Mouse (Mus musculus) hindbrain, embryonic 11.5 days (tissue): ENCODE data around the gene Zfp740. TPM values are rescaled to one million over a fixed set of nuclear protein-coding genes. Genes with fewer than 3 reads are reported as not detected.

Experiments
- ATAC-seq: fragments of 200-750 bp; cut with Nextera tagmentation; 2 replicates; pipeline ENCODE4 v1.8.0; 2017; ENCODE audit warnings: mild to moderate bottlenecking, moderate TSS enrichment, moderate library complexity; ENCODE audit not compliant: low FRiP score
- DNase-seq: peaks from one replicate; pipeline ENCODE4 v3.0.0-alpha.2; 2015; ENCODE audit warnings: low spot score
- H3K27ac ChIP-seq: fragments of 300-500 bp; sonication (generic); 2 replicates; pipeline ENCODE4 v1.5.1; 2014; ENCODE audit warnings: mild to moderate bottlenecking, low read depth, low read length
- H3K27me3 ChIP-seq: fragments of 300-500 bp; sonication (generic); 2 replicates; pipeline ENCODE4 v1.6.1; 2014; ENCODE audit warnings: mild to moderate bottlenecking, low read length, moderate library complexity, mixed read lengths; ENCODE audit not compliant: control insufficient read depth, insufficient read depth
- H3K36me3 ChIP-seq: fragments of 300-500 bp; sonication (generic); 2 replicates; pipeline ENCODE4 v1.6.1; 2014; ENCODE audit warnings: mild to moderate bottlenecking, low read length, moderate library complexity, mixed read lengths; ENCODE audit not compliant: control insufficient read depth, insufficient read depth
- H3K4me1 ChIP-seq: fragments of 300-500 bp; sonication (generic); replicated peaks from 2 replicates; pipeline ENCODE4 v1.6.1; 2014; ENCODE audit warnings: low read length, mixed read lengths; ENCODE audit not compliant: control insufficient read depth, insufficient read depth
- H3K4me2 ChIP-seq: fragments of 300-500 bp; sonication (generic); replicated peaks from 2 replicates; pipeline ENCODE4 v1.6.1; 2014; ENCODE audit warnings: mild to moderate bottlenecking, low read depth, low read length
- H3K4me3 ChIP-seq: fragments of 300-500 bp; sonication (generic); 2 replicates; pipeline ENCODE4 v1.5.1; 2014; ENCODE audit warnings: low read depth, low read length
- H3K9ac ChIP-seq: fragments of 300-500 bp; sonication (generic); 2 replicates; pipeline ENCODE4 v1.6.1; 2014; ENCODE audit warnings: low read depth, low read length
- H3K9me3 ChIP-seq: fragments of 300-500 bp; sonication (generic); 2 replicates; pipeline ENCODE4 v1.6.1; 2016; ENCODE audit warnings: low read length; ENCODE audit not compliant: control insufficient read depth
- WGBS: fragments of 180-500 bp; shearing (Covaris S2); extraction: QIAGEN DNeasy Blood & Tissue Kit; methylation state at CpG from one replicate; pipeline ENCODE4 v1.1.7; 2014; 5-methylcytosine and 5-hydroxymethylcytosine counted together
- polyA plus RNA-seq: library from polyadenylated mRNA; unstranded; fragments of >200 nt; fragmentation: Nextera tagmentation; extraction: Ambion mirVana; gene quantifications from 2 replicates; pipeline ENCODE4 v1.2.1, GENCODE M21; 2014

Zfp740 gene
- polyA plus RNA-seq, 1 experiment from 2014 or later = 49.7 TPM

GRCm38 (mm10) chr15:102203835-102204381 lies 859 bp downstream of the Zfp740 start:
- peaks cover 8% of the 10 kb centered on the region for H3K4me1 ChIP-seq
- H3K9me3 ChIP-seq = no peaks in the 10 kb centered on the region
- H3K36me3 ChIP-seq = peaks cover 11% of the 10 kb centered on the region
- peak overlapping the region; percentile 92 for H3K9ac ChIP-seq
- WGBS = under 1% methylated on average over 27 of the region's 72 CpGs
- H3K4me2 ChIP-seq = peak overlapping the region; percentile 61
- H3K4me3 ChIP-seq = peak overlapping the region; percentile 74
- peak; percentile 80 for DNase-seq
- H3K27me3 ChIP-seq = no peaks in the 10 kb centered on the region
- ATAC-seq = peak; percentile 50; the same call in 1 of the 2 replicates
- peak overlapping the region; percentile 99 for H3K27ac ChIP-seq

- 71% methylated on average over 19 of the region's 19 CpGs for WGBS
- H3K36me3 ChIP-seq = peaks cover 12% of the 10 kb centered on the region
Observed at GRCm38 (mm10) chr15:102204674-102205505, 1.8 kb downstream of the Zfp740 start, which contains the start of gene Csad. Csad (minus strand) TSS chr15:102204724.

GRCm38 (mm10) chr15:102205779-102206178 lies 2.7 kb downstream of the Zfp740 start:
- 0 out of 2 replicates have a peak overlapping the region, but pooled peaks have one; percentile 61 for H3K4me2 ChIP-seq
- ATAC-seq = no peak
- 0 out of 2 replicates have a peak overlapping the region, but pooled peaks have one; percentile 1 for H3K9ac ChIP-seq
- H3K4me3 ChIP-seq = no peak overlapping the region
- 75% methylated on average over 8 of the region's 8 CpGs for WGBS
- DNase-seq = no peak
- H3K36me3 ChIP-seq = peaks cover 12% of the 10 kb centered on the region
- H3K4me1 ChIP-seq = peaks cover 8% of the 10 kb centered on the region
- no peak overlapping the region; the same call in 1 of the 2 replicates for H3K27ac ChIP-seq
- no peaks in the 10 kb centered on the region for H3K9me3 ChIP-seq
- no peaks in the 10 kb centered on the region for H3K27me3 ChIP-seq

More at GRCm38 (mm10) chr15:102204674-102205505, 1.8 kb downstream of the Zfp740 start, which contains the start of gene Csad:
- Histone ChIP-seq H3K4me2 (peak within 1 kb of the TSS; percentile 61), H3K9me3 (no peaks in the 10 kb centered on the region), H3K4me3 (peak within 1 kb of the TSS; percentile 74), H3K4me1 (peaks cover 8% of the 10 kb centered on the region), H3K27me3 (no peaks in the 10 kb centered on the region), H3K27ac (peak within 1 kb of the TSS; percentile 99), H3K9ac (peak within 1 kb of the TSS; percentile 92)
- DNase-seq (no peak), ATAC-seq (no peak)

- peaks cover 12% of the 10 kb centered on the region for H3K36me3 ChIP-seq
- no peaks in the 10 kb centered on the region for H3K9me3 ChIP-seq
- no peak for ATAC-seq
- H3K4me1 ChIP-seq = peaks cover 8% of the 10 kb centered on the region
- H3K27me3 ChIP-seq = no peaks in the 10 kb centered on the region
- 86% methylated on average over 3 of the region's 3 CpGs for WGBS
- no peak overlapping the region for H3K27ac ChIP-seq
- no peak overlapping the region for H3K9ac ChIP-seq
- H3K4me3 ChIP-seq = no peak overlapping the region
- DNase-seq = no peak
- no peak overlapping the region for H3K4me2 ChIP-seq
Observed at GRCm38 (mm10) chr15:102207351-102207750, 4.3 kb downstream of the Zfp740 start.

- H3K9ac ChIP-seq = no peak overlapping the region
- ATAC-seq = no peak
- H3K4me2 ChIP-seq = no peak overlapping the region
- H3K4me1 ChIP-seq = peaks cover 8% of the 10 kb centered on the region
- no peaks in the 10 kb centered on the region for H3K27me3 ChIP-seq
- DNase-seq = no peak
- H3K36me3 ChIP-seq = peaks cover 15% of the 10 kb centered on the region
- no peak overlapping the region for H3K27ac ChIP-seq
- WGBS = 95% methylated on average over 9 of the region's 9 CpGs
- H3K9me3 ChIP-seq = no peaks in the 10 kb centered on the region
- no peak overlapping the region for H3K4me3 ChIP-seq
Observed at GRCm38 (mm10) chr15:102208092-102208561, 5.1 kb downstream of the Zfp740 start.

- Histone ChIP-seq H3K4me3 (no peak overlapping the region), H3K9ac (no peak overlapping the region), H3K27me3 (no peaks in the 10 kb centered on the region), H3K36me3 (peaks cover 15% of the 10 kb centered on the region), H3K4me1 (peaks cover 8% of the 10 kb centered on the region), H3K9me3 (no peaks in the 10 kb centered on the region), H3K4me2 (no peak overlapping the region), H3K27ac (no peak overlapping the region)
- ATAC-seq = no peak
- 95% methylated on average over 8 of the region's 8 CpGs for WGBS
- DNase-seq = no peak
Observed at GRCm38 (mm10) chr15:102209114-102209513, 6.1 kb downstream of the Zfp740 start.

GRCm38 (mm10) chr15:102210816-102211215 lies 7.8 kb downstream of the Zfp740 start:
- no peak overlapping the region for H3K4me3 ChIP-seq

GRCm38 (mm10) chr15:102211895-102212294 lies 8.8 kb downstream of the Zfp740 start:
- H3K36me3 ChIP-seq = peaks cover 15% of the 10 kb centered on the region

More at GRCm38 (mm10) chr15:102210816-102211215, 7.8 kb downstream of the Zfp740 start:
- no peaks in the 10 kb centered on the region for H3K4me1 ChIP-seq
- H3K27ac ChIP-seq = no peak overlapping the region
- no peak overlapping the region for H3K9ac ChIP-seq
- no peak overlapping the region for H3K4me2 ChIP-seq
- ATAC-seq (no peak), DNase-seq (no peak)
- 96% methylated on average over 4 of the region's 4 CpGs for WGBS
- H3K27me3 ChIP-seq = no peaks in the 10 kb centered on the region
- peaks cover 15% of the 10 kb centered on the region for H3K36me3 ChIP-seq
- no peaks in the 10 kb centered on the region for H3K9me3 ChIP-seq

More at GRCm38 (mm10) chr15:102211895-102212294, 8.8 kb downstream of the Zfp740 start:
- H3K27ac ChIP-seq = no peak overlapping the region
- H3K9me3 ChIP-seq = no peaks in the 10 kb centered on the region
- H3K9ac ChIP-seq = no peak overlapping the region
- H3K4me3 ChIP-seq = no peak overlapping the region
- ATAC-seq (no peak), DNase-seq (no peak)
- H3K4me1 ChIP-seq = no peaks in the 10 kb centered on the region
- 87% methylated on average over 6 of the region's 6 CpGs for WGBS
- H3K27me3 ChIP-seq = no peaks in the 10 kb centered on the region
- H3K4me2 ChIP-seq = no peak overlapping the region
